Mouse (Mus musculus): ENCODE results near the gene Olfr1392. TPM values are rescaled to one million over a fixed set of nuclear protein-coding genes. Genes with fewer than 3 reads are reported as not detected.
A peak's percentile ranks its signal among the peaks of the same experiment; 100 is the strongest.

The Olfr1392 gene
- polyA plus RNA-seq, 1 experiment from 2014 or later: 0.13 TPM

DNA sequence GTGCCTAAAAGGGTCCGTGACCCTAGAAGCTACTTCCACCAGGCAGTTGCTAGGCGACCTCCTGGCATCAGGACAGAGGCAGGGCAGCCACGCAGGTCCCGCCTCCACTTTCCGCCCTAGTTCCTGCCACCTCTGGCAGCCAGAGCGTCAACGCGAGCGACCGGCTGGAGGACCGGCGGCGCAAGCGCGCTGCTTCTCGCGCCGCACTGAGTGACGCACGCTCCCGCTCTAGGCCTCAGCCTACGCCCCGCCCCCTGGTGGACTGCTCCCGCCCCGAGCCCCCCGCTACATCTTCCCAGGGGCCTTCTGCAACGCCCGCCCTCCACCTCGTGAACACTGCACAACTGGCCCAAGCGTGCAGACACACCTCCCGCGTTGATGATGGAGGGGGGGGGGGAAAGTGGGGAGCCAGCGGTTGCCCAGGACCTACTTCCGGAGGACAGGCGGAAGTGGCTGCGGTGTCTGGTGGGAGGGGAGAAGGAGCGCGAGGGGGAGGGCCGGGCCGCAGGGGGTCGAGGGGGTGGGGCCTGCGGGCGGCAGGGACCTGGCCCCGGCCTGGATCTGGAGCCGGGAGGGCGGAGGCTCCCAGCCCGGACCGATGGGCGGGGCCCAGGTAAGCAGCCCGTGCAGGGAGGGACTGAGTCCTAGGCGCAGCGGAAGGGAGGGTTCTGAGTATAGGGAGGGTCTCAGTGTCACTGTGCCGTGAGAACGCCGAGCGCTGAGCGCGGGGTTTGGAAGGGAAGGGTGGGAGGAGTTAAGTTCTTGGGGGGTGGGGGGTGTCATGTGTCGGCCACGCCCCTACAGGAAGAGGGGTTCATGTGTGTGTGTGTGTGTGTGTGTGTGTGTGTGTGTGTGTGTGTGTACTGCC is 41.1 kb upstream of the Olfr1392 start, which contains the start of gene Mgat1:
TSS of gene Mgat1 (plus strand) at position 465 of the 868 bp plus-strand sequence.
- peak; percentile 98 for ATAC-seq
- Histone ChIP-seq H3K4me2 (ENCODE audit: low read length) (peak within 1 kb of the TSS; percentile 79), H3K36me3 (ENCODE audit: control insufficient read depth, insufficient read depth, low read length) (no peaks in the 10 kb centered on the region), H3K4me1 (ENCODE audit: control insufficient read depth, insufficient read depth, low read depth, low read length) (peaks cover 32% of the 10 kb centered on the region), H3K27ac (ENCODE audit: low read depth, low read length) (peak within 1 kb of the TSS; percentile 93), H3K4me3 (ENCODE audit: low read length) (peak within 1 kb of the TSS; percentile 82), H3K9me3 (ENCODE audit: control insufficient read depth, low read length) (no peaks in the 10 kb centered on the region), H3K9ac (ENCODE audit: low read depth, low read length) (peak within 1 kb of the TSS; percentile 90), H3K27me3 (replicated peaks; ENCODE audit: control insufficient read depth, insufficient read depth, low read length) (no peaks in the 10 kb centered on the region)
- WGBS: under 1% methylated on average over 60 of the region's 60 CpGs

- 1% methylated on average over 4 of the region's 4 CpGs for WGBS
- peak overlapping the region; percentile 90 for H3K9ac ChIP-seq (ENCODE audit: low read depth, low read length)
- H3K4me1 ChIP-seq (ENCODE audit: control insufficient read depth, insufficient read depth, low read depth, low read length): peaks cover 35% of the 10 kb centered on the region
- no peaks in the 10 kb centered on the region for H3K36me3 ChIP-seq (ENCODE audit: control insufficient read depth, insufficient read depth, low read length)
- H3K4me2 ChIP-seq (ENCODE audit: low read length): peak overlapping the region; percentile 79
- peak overlapping the region; percentile 93 for H3K27ac ChIP-seq (ENCODE audit: low read depth, low read length)
- H3K4me3 ChIP-seq (ENCODE audit: low read length): peak overlapping the region; percentile 82
- no peak for ATAC-seq
- no peaks in the 10 kb centered on the region for H3K9me3 ChIP-seq (ENCODE audit: control insufficient read depth, low read length)
- no peaks in the 10 kb centered on the region for H3K27me3 ChIP-seq (replicated peaks; ENCODE audit: control insufficient read depth, insufficient read depth, low read length)
Measured at GRCm38 (mm10) chr11:49244595-49244930, 40.5 kb upstream of the Olfr1392 start.

GRCm38 (mm10) chr11:49245176-49245575 is 39.9 kb upstream of the Olfr1392 start:
- Histone ChIP-seq H3K27me3 (replicated peaks; ENCODE audit: control insufficient read depth, insufficient read depth, low read length) (no peaks in the 10 kb centered on the region), H3K9ac (ENCODE audit: low read depth, low read length) (0 out of 2 replicates have a peak overlapping the region, but pooled peaks have one; percentile 50), H3K4me1 (ENCODE audit: control insufficient read depth, insufficient read depth, low read depth, low read length) (peaks cover 41% of the 10 kb centered on the region), H3K4me3 (ENCODE audit: low read length) (peak overlapping the region; percentile 82), H3K27ac (ENCODE audit: low read depth, low read length) (no peak overlapping the region), H3K4me2 (ENCODE audit: low read length) (peak overlapping the region; percentile 79), H3K9me3 (ENCODE audit: control insufficient read depth, low read length) (no peaks in the 10 kb centered on the region), H3K36me3 (ENCODE audit: control insufficient read depth, insufficient read depth, low read length) (no peaks in the 10 kb centered on the region)
- 31% methylated on average over 7 of the region's 7 CpGs for WGBS
- ATAC-seq: no peak

DNA sequence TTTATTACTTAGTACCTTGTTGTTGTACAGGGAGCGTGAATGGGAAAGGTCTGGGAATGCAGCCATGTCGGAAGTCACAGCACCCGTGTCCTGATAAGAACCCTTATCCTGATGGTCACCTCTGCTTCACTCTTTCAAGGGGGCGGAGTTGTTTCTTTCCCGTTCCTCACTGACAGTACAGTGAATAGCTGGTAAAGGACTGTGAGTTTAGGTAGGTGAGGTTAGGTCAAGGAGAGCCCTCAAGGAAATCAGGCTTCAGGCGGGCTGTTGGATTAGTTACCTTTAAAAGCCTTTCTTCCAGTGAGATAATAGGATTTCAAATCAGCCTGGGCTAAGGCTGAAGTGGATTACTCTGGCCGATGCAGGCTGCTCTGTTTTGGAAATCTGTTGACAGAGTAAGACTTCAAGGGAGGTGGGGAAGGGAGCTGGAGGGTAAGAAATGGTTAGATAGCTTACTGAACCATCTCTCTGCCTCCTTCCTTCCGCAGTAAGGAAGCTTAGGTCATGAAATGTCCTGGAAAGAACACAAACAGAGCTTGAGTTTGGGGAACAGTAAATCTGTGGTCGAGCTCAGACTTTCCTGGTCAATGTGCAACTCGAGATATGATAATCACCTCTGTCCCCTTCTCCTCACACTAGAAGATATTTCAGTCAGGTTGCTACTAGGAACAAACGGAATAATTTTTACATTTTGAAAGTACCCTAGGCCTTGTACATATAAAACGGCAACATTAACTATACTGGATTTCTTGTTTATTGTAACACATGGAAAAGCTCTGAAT is 39.3 kb upstream of the Olfr1392 start:
- no peak overlapping the region for H3K27ac ChIP-seq (ENCODE audit: low read depth, low read length)
- H3K9ac ChIP-seq (ENCODE audit: low read depth, low read length): no peak overlapping the region
- H3K36me3 ChIP-seq (ENCODE audit: control insufficient read depth, insufficient read depth, low read length): no peaks in the 10 kb centered on the region
- no peak overlapping the region for H3K4me3 ChIP-seq (ENCODE audit: low read length)
- no peak for ATAC-seq
- WGBS: 43% methylated on average over 12 of the region's 12 CpGs
- H3K27me3 ChIP-seq (replicated peaks; ENCODE audit: control insufficient read depth, insufficient read depth, low read length): no peaks in the 10 kb centered on the region
- no peaks in the 10 kb centered on the region for H3K9me3 ChIP-seq (ENCODE audit: control insufficient read depth, low read length)
- H3K4me1 ChIP-seq (ENCODE audit: control insufficient read depth, insufficient read depth, low read depth, low read length): peaks cover 46% of the 10 kb centered on the region
- H3K4me2 ChIP-seq (ENCODE audit: low read length): peak overlapping the region; percentile 79

GRCm38 (mm10) chr11:49246523-49246922 is 38.6 kb upstream of the Olfr1392 start:
- H3K36me3 ChIP-seq (ENCODE audit: control insufficient read depth, insufficient read depth, low read length): no peaks in the 10 kb centered on the region
- H3K9ac ChIP-seq (ENCODE audit: low read depth, low read length): no peak overlapping the region
- no peak for ATAC-seq
- 91% methylated on average over 4 of the region's 4 CpGs for WGBS
- H3K27ac ChIP-seq (ENCODE audit: low read depth, low read length): no peak overlapping the region
- no peak overlapping the region for H3K4me2 ChIP-seq (ENCODE audit: low read length)
- H3K9me3 ChIP-seq (ENCODE audit: control insufficient read depth, low read length): no peaks in the 10 kb centered on the region
- H3K27me3 ChIP-seq (replicated peaks; ENCODE audit: control insufficient read depth, insufficient read depth, low read length): no peaks in the 10 kb centered on the region
- no peak overlapping the region for H3K4me3 ChIP-seq (ENCODE audit: low read length)
- H3K4me1 ChIP-seq (ENCODE audit: control insufficient read depth, insufficient read depth, low read depth, low read length): peaks cover 53% of the 10 kb centered on the region

DNA sequence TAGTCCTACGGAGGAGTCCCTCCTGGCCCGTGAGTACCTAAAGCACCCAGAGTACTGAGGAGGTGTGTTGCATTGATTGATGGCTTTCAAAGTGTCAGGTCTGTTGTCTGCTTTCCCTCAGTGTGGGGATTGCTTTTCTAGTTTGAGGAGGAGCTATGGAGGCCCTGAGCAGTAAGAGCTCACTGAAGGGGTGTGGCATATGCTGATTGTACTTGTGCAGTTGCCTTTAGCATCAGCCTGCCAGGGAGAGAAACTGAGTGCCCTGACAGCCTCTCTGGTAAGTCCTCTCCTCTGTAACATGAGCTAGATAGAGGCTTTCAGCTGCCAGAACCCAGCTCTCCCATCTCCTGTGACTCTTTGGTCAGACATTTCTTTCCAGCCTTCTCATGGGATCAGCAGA is 37.8 kb upstream of the Olfr1392 start:
- Histone ChIP-seq H3K27me3 (replicated peaks; ENCODE audit: control insufficient read depth, insufficient read depth, low read length) (no peaks in the 10 kb centered on the region), H3K4me2 (ENCODE audit: low read length) (no peak overlapping the region), H3K9ac (ENCODE audit: low read depth, low read length) (no peak overlapping the region; the same call in 1 of the 2 replicates), H3K4me3 (ENCODE audit: low read length) (no peak overlapping the region), H3K27ac (ENCODE audit: low read depth, low read length) (no peak overlapping the region), H3K4me1 (ENCODE audit: control insufficient read depth, insufficient read depth, low read depth, low read length) (peaks cover 53% of the 10 kb centered on the region), H3K36me3 (ENCODE audit: control insufficient read depth, insufficient read depth, low read length) (no peaks in the 10 kb centered on the region), H3K9me3 (ENCODE audit: control insufficient read depth, low read length) (no peaks in the 10 kb centered on the region)
- ATAC-seq: no peak
- WGBS: 65% methylated on average over 2 of the region's 2 CpGs

- no peak overlapping the region for H3K9ac ChIP-seq (ENCODE audit: low read depth, low read length)
- WGBS: 45% methylated on average over 6 of the region's 6 CpGs
- H3K4me2 ChIP-seq (ENCODE audit: low read length): no peak overlapping the region
Measured at GRCm38 (mm10) chr11:49248226-49248973, 36.7 kb upstream of the Olfr1392 start.

DNA sequence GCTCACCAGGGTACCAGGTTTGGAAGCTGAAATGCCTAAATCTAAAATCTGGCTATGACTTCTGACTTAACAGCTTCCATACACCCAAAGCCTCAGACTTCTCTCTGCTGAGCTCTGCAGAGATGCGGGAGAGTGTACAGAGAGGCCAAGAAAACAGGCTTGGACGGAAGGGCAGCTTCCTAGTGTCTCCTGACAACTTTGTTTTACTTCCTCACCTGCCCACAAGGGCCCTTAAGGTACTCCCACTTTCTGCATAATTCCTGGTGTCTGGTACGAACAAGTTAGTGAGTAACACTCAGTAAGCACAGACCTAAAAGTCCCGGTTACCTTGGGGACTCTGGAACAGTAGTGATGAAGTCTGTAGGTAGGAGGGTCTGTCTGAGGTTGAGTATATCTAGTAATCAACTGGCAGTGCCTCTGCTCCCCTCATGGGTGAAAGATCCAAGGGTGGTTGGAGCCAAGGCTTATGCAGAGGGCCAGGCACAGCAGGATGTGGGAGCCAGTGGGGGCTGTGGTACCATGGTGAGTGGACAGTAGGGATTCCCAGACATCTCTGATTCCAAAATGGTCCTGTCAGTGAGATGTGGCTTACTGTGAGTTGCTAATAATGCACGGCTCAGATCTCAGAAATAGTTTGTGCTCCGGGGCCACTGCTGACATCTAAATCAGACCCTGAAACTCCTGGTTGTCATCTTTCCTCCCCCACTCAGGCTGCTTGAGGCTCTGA is 35.9 kb upstream of the Olfr1392 start:
- Histone ChIP-seq H3K9ac (ENCODE audit: low read depth, low read length) (no peak overlapping the region), H3K27me3 (replicated peaks; ENCODE audit: control insufficient read depth, insufficient read depth, low read length) (no peaks in the 10 kb centered on the region), H3K4me2 (ENCODE audit: low read length) (no peak overlapping the region), H3K9me3 (ENCODE audit: control insufficient read depth, low read length) (no peaks in the 10 kb centered on the region), H3K4me3 (ENCODE audit: low read length) (no peak overlapping the region), H3K27ac (ENCODE audit: low read depth, low read length) (no peak overlapping the region), H3K4me1 (ENCODE audit: control insufficient read depth, insufficient read depth, low read depth, low read length) (peaks cover 49% of the 10 kb centered on the region), H3K36me3 (ENCODE audit: control insufficient read depth, insufficient read depth, low read length) (no peaks in the 10 kb centered on the region)
- 69% methylated on average over 6 of the region's 6 CpGs for WGBS
- ATAC-seq: no peak

More at GRCm38 (mm10) chr11:49248226-49248973, 36.7 kb upstream of the Olfr1392 start:
- H3K27me3 ChIP-seq (replicated peaks; ENCODE audit: control insufficient read depth, insufficient read depth, low read length): no peaks in the 10 kb centered on the region
- no peaks in the 10 kb centered on the region for H3K36me3 ChIP-seq (ENCODE audit: control insufficient read depth, insufficient read depth, low read length)
- no peak for ATAC-seq
- H3K27ac ChIP-seq (ENCODE audit: low read depth, low read length): no peak overlapping the region
- peaks cover 49% of the 10 kb centered on the region for H3K4me1 ChIP-seq (ENCODE audit: control insufficient read depth, insufficient read depth, low read depth, low read length)
- no peaks in the 10 kb centered on the region for H3K9me3 ChIP-seq (ENCODE audit: control insufficient read depth, low read length)
- no peak overlapping the region for H3K4me3 ChIP-seq (ENCODE audit: low read length)

Measured in hindbrain, embryonic 16.5 days (tissue).